In the genomic region with DNA sequence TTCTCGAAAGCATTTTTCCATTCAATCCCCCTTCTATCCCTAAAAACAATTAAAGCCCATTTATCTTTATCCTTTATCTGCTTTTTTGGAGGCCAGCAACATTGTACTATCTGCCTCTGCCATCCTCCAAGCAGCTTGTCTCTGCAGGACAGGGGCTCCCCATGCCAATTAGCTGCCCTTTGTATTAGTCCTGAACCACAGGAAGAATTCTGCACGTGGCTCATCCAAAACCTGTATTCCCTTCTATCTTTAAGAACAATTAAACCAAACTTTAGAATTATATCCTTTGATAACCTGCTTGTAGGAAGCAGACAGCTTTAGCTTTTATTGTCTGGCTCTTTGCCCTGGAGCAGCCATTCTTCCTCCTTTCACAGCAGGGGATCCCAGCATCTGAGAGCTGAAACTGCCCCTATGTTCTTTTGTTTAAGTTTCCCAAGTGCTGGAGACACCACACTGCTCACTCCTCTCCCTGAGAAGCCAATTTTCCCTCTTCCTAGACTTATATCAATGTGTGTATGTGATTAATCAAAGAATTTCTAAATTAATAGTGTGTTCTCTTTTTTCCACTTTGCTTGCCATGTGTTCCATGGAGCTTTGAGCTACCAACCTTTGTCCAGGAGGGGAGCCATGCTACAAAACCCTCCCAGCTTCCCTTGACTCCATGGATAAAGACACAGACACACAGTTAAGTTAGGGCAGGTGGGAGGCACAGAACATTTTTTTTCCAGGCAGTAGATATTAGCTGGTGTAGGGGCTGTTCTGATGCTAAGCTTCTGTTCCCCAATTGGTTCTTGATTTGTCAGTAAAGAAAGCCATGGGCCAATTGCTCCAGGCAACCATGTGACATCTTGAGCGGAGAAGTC, we compare ENCODE assay signal across 14 mouse cellular contexts.
A peak's percentile ranks its signal among the peaks of the same experiment; 100 is the strongest.
DNase-seq lines count a peak whose midpoint lies in the region; ATAC-seq lines count a peak whose summit lies in the region.
"Had no signal": no experiment of that assay in that cellular context is flagged by ENCODE, and none has a peak within 500 bp of the region (broad histone marks: within the 10 kb centered on the region; RNA-seq: fewer than 3 reads in every experiment).

No protein-coding gene starts in this region.

- 28% methylated on average over 3 of the region's 3 CpGs for WGBS in midbrain, embryonic 12.5 days

- peak; percentile 2 for DNase-seq in cerebellum, adult 9-10 months
- no peak for DNase-seq in cerebellum, adult 11-12 months
- DNase-seq in ES-CJ7 (ENCODE audit: low read depth, low spot score), result peak; percentile 84
- peak; percentile 34 for DNase-seq in embryo, embryonic 10 days (ENCODE audit: low spot score)
- DNase-seq in ovary, postnatal 36 days (ENCODE audit: low spot score), result no peak
- DNase-seq in gastrocnemius, postnatal 10 days, result no peak
- DNase-seq in kidney, postnatal 4 days, result no peak
- DNase-seq: liver had no signal

- H3K9ac ChIP-seq in midbrain, embryonic 12.5 days (replicated peaks), result no peak overlapping the region
- H3K9ac ChIP-seq: lung, embryonic 15.5 days had no signal

- no peak overlapping the region for H3K27ac ChIP-seq in midbrain, embryonic 12.5 days (replicated peaks)
- H3K27ac ChIP-seq: heart, embryonic 10.5 days; kidney, postnatal 0 days; lung, embryonic 15.5 days had no signal

- H3K4me2 ChIP-seq in midbrain, embryonic 12.5 days (replicated peaks), result no peak overlapping the region
- H3K4me2 ChIP-seq: lung, embryonic 15.5 days had no signal

- peaks cover 5% of the 10 kb centered on the region; the same call in 1 of the 2 replicates for H3K4me1 ChIP-seq in midbrain, embryonic 12.5 days
- H3K4me1 ChIP-seq: heart, embryonic 10.5 days; lung, embryonic 15.5 days; megakaryocyte, embryonic 14.5 days had no signal

- peak; percentile 64 for ATAC-seq in midbrain, embryonic 12.5 days (ENCODE audit: low FRiP score, low read depth)

- H3K27me3 ChIP-seq in midbrain, embryonic 12.5 days, result no peaks in the 10 kb centered on the region
- H3K27me3 ChIP-seq: lung, embryonic 15.5 days; megakaryocyte, embryonic 14.5 days had no signal

- H3K9me3 ChIP-seq in midbrain, embryonic 12.5 days, result no peaks in the 10 kb centered on the region
- H3K9me3 ChIP-seq: G1E; heart, embryonic 10.5 days; lung, embryonic 15.5 days; megakaryocyte, embryonic 14.5 days had no signal

- no peaks in the 10 kb centered on the region for H3K36me3 ChIP-seq in midbrain, embryonic 12.5 days
- H3K36me3 ChIP-seq: G1E; heart, embryonic 10.5 days; lung, embryonic 15.5 days had no signal

- no peak overlapping the region for H3K4me3 ChIP-seq in midbrain, embryonic 12.5 days
- H3K4me3 ChIP-seq: heart, embryonic 10.5 days; lung, embryonic 15.5 days; megakaryocyte, embryonic 14.5 days had no signal

Comparison
In these comparisons a context has a peak if more than half of its experiments do, and no peak if none do; other contexts are left out.
1. DNase-seq: peak in cerebellum, adult 9-10 months (single experiment), ES-CJ7 (single experiment) and embryo, embryonic 10 days (single experiment); none in cerebellum, adult 11-12 months (single experiment), ovary, postnatal 36 days (single experiment), gastrocnemius, postnatal 10 days (single experiment) and kidney, postnatal 4 days (0 of 2).